Mouse (Mus musculus) R1 (cell line): ENCODE measurements at regions not wholly inside any gene's neighbourhood (a gene's known extent, or its start where the extent isn't known, plus 50 kb on each side); places are given as distances from the start of the nearest gene placed in this dataset.
A peak's percentile ranks its signal among the peaks of the same experiment; 100 is the strongest.

Experiments used
- DNase-seq: peaks from one replicate; pipeline ENCODE4 v3.0.0-alpha.2; 2018; ENCODE audit warnings: low read depth, low spot score

GRCm38 (mm10) chr1:167517611-167518110 lies 51.1 kb upstream of the Lrrc52 start:
- no peak for DNase-seq

DNA sequence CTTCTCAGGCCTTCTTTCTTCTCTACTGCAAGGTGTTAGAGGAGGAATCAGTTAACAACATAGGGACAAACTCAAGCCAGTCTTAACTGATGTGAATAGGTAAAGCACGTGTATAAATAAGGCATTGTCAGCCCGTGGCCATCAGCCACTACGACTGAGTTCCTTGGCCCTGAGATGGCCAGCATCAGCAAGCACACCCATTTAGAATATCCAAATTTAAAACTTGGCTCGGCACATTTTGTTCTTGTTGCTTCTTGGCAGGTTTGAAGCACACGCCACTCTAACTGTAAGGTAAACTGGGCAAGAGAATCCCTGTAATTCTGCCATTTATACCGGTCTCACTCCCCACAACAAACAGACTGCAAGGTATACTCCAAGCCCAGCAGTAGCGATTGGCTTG lies 57.3 kb upstream of the Lrrc52 start:
- DNase-seq: no peak

DNA sequence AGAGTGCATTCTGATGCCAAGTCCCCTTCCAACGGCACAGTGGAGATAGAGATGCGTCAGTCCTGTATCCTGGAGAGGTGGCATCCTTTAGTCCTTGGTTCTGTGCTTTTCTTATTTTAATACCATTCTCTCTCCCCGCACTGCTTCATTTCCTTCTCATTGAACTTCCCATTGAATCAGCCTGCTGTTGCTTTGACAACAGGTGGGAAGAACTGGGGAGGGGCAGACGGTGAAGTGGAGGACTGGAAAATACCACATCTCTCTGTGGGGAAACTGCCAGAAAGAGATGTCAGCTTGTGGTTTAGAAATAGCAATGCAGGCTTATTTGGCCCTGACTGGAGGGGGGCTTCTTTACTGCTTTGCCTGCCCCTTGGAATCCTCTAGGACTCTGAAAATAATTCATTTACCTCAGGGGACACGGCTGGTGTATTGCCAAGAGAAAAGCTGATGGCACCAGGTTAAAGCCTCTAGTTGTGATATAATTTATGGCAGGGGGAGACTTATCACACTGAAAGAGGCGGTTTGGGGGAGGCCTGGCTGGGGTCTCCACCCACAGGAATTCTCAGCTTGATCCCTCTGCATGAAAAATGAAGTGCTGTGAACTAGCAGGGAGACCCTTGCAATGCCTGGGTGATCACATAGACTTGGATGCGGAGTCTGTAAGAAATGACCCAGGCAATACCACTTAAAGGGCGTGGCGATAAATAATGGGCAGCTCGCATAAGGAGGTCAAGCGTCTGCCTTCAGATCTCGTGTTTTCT lies 65.4 kb upstream of the Rxrg start:
- peak; percentile 77 for DNase-seq

DNA sequence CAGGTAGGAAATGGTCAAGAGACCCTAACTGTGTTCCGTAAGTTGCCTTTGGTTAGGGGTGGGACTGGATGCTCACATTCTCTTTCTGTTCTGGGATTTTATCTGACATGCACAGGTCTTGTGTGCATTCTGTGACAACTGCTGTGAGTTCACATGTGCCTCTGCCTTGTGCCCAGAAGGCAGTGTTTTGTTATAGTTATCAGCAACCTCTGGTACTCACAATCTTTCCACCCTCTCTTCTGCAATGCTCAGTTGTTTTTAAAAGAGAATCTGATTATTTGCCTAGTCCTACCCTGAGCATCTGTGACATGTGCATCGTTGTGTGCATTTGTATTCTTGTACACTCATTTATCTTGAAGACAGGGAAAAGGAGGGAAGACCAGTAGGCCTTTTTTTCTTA lies 52.2 kb upstream of the Rxrg start:
- no peak for DNase-seq

GRCm38 (mm10) chr1:167547248-167547647 lies 50.9 kb upstream of the Rxrg start:
- DNase-seq: no peak
